Mouse (Mus musculus): ENCODE measurements around the gene Nrcam.

- TF ChIP-seq GATA1 (IDR thresholded peaks at IDR 0.05; ENCODE audit: low read length) (no peak), TAL1 (IDR thresholded peaks at IDR 0.05; ENCODE audit: low read length) (no peak)
These were observed 47.2 kb upstream of the Nrcam start for GRCm38 (mm10) chr12:44281534-44281933.

Measured in erythroblast, embryonic 14.5 days (primary cell).